Mouse (Mus musculus): ENCODE measurements at regions not wholly inside any gene's neighbourhood (a gene's known extent, or its start where the extent isn't known, plus 50 kb on each side); places are given as distances from the start of the nearest gene placed in this dataset.

DNA sequence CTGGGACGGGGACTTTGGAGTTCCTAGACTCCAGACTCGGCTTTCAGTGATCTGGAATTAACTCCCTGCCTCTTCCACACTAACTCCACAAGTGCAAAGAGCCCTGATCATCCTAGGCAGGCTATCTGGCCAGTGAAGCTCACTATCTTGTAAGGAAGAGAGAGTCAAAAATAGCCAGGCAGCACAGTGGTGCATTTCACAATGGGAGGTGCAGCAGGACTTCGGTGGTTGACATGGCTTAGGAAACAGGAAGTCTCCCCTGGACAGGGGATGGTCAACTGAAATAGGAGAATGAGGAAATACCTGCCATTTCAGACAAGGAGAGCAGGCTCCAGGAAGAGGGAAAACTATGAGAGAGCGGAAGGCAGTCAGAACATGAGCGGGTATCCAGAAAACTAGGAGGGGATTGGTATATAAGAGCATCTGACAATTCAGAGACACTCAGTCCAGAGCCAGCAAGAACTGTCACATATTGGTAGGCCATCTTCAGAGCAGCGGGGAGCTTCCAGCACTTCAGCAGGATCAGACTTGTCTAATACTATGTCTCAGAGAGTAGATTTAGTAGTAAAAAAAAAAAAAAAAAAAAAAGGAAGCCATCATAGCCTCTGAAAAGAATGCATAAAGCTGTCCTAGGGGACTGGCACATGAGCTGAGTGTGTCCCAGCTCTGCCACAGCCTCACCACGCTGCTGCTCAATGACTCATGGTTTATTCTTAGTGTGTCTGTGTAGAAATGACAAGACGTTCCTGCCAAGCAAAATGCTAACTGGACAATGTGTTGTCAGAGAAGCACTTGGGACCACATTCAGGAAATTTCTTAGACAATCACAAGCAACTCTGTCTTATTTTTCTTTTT is 184.5 kb upstream of the Cpeb2 start:
- DNase-seq (ENCODE audit: low read depth), result no peak

DNA sequence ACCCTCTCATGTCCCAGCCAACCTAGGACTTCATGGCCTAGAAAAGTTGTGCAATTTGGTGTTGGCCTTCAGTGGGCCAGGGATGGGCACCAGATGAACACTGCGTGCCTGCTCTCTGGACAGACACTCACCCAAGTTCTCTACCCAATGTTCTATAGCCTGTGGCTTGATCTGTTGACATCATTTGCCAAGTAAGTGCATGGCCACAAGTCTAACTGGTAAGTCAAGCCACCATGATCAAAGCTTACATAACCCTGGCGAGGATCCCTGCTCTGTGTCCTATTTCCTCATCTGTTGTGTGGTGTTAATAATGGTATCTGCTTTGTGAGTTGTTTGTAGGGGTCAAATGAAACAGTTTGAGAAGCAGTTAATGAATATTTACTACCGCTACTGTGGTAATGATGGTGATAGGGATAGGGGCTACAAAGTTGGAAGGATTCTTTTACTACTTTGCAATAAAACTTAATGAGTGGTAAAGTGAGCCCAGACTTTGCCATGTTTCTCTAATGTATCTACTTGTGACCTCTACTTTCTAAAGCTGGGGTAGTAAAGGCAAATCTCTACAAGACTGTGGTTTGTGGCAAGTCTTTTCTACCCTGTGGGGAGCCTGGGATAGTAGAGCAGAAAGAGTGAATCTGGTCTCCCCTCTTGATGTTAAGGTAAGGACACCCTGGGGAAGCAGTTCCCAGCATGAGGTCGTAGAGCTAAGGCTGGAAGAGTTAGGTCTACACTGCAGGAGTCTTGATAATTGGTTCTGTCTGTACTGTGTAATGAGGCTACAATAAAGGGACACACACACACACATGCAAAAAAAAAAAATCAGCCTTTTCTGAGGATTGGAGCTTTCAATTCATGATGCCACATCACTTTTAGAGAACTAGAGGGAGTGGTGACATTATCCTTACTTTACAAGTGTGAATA is 183.3 kb upstream of the Cpeb2 start:
- no peak for DNase-seq (ENCODE audit: low read depth)

DNA sequence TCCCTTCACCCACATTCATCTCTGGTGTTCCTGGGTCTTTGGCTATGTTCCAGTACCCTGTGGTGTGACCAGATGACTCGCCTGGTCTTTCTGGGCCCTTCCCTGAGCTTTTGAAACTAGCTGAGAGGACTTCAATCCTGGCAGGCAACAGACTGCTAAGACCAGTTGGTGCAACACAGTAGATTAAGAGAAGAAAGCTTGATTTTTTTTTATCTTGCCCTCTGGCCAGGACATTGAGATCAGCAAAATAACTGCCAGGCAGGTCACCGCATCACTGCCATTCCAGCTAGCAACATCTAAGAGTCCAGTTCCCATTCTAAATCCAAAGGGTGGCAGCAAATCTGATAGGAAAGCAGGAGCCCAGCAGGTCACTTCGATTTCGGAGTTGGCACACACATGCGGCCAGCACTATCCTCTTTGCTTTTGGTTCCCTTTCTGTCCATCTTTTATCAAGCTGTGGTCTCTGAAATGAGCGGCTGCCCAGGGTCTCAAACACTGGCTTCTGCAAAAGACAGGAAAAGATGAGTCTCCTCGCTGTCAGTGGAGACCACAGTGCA is 181.9 kb upstream of the Cpeb2 start:
- no peak for DNase-seq (ENCODE audit: low read depth)

DNA sequence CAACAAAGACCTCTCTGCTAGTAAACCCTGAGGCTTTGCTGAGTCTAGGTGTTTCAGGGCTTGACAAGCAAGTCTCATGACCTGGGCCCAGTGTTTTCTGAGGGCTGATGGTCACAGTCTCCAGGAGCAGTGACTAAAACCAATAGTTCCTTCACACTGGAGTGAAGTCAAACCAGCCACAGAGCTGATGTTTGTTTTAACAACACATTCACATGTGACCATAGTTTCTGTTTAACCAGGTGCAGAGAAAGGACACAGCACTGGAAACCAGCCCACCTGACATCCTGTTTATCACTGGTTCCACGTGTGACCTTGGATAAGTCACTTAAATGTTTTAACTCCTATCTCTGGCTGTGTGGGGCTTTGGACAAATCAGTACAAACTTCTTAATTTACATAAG is 180.3 kb upstream of the Cpeb2 start:
- DNase-seq (ENCODE audit: low read depth), result no peak

DNA sequence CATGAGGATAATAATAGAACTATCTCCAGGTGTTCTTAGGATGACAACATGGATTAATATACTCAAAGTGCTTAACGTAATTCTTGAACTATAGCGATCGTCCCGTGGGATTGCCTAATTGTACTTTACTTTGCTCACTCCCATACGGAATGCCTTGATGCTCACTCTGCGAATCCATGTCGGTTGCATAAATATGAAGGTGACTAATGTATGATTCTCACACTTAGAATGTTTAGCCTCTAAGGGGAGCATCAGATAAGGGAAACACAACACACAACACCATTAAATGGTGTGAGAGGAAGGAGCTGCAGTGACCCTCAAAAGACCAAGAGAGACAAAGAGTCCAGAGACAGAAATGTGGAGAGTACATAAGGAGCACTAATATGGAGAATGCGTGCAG is 178.4 kb upstream of the Cpeb2 start:
- DNase-seq (ENCODE audit: low read depth), result no peak

- no peak for DNase-seq (ENCODE audit: low read depth)
Measured at GRCm38 (mm10) chr5:43055111-43055710, 177.8 kb upstream of the Cpeb2 start.

DNA sequence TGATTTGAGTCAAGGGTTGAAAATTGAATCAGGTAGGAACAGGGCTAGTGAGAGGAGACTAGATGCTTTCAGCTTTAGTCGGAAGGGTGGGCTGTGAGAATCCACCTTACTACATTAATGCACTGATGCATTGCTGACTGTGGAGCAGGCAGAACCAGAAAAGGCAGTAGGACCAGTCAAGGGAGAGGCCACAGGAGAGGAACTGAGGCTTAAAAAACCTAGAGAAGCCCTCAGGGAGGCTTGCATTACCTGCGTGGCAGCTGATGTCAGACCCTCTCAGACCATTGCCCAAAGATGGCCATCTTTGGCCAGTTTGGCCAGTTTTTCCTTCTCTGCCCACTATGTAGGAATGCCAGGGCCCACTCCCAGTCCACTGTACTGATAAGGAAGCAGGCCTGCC is 176.5 kb upstream of the Cpeb2 start:
- no peak for DNase-seq (ENCODE audit: low read depth)

DNA sequence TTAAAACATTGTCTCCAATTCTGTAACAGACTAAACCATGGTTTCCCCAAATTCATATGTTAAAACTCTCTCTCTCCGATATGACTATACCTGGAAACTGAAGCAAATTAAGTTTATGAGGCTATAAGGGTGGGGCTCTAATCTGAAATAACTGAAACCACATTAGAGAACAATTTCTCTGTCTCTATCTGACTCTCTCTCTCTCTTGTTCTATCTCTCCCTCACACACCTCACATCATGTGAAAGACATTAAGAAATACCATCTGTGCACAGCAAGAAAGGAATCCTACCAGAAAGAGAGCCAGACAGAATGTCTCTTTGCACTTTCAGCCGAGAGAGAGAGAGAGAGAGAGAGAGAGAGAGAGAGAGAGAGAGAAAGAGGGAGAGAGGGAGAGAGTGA is 171.7 kb upstream of the Cpeb2 start:
- DNase-seq (ENCODE audit: low read depth), result no peak

GRCm38 (mm10) chr5:43061797-43062391 is 171.1 kb upstream of the Cpeb2 start:
- DNase-seq (ENCODE audit: low read depth), result no peak

DNA sequence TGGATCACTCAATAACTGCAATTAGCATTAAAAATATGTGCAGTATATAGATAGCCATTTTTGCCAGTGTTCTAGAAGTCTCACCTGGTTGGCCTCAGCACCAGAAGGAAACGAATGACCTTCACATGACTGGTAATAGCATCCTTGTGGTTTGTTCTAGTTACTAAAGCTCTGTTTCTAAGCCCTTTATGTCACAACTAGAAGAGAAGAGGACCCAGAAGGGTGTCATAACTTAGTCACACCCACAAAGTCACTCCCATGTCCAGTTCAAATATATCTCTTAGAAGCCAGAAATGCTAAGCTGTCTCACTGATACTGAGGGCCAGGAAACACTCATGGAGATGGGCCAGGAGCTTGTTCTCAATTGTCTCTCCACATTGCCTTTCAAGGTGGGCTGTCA is 170.5 kb upstream of the Cpeb2 start:
- no peak for DNase-seq (ENCODE audit: low read depth)

GRCm38 (mm10) chr5:43063386-43063785 is 169.6 kb upstream of the Cpeb2 start:
- DNase-seq (ENCODE audit: low read depth), result no peak

- DNase-seq (ENCODE audit: low read depth), result no peak
Measured at GRCm38 (mm10) chr5:43071541-43071940, 161.4 kb upstream of the Cpeb2 start.

DNA sequence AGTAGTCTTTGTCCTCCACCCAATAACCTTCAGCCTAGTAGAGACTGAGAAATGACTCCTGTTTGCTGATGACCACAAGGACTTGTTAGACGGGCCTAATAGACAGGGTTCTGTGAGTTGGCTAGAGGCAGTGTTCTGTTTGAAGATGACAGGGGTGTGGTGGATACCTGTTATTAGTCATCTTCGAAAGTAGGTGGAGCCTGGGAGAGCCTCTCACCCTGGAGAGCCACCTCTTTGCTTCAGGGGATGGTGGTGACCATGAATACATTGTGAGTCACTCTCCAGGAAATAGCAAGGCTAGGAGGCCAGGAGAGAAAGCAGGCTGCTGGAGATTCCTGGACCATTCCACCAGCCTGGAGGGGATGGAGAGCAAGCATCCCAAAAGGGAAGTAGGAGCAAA is 160.6 kb upstream of the Cpeb2 start:
- no peak for DNase-seq (ENCODE audit: low read depth)

DNA sequence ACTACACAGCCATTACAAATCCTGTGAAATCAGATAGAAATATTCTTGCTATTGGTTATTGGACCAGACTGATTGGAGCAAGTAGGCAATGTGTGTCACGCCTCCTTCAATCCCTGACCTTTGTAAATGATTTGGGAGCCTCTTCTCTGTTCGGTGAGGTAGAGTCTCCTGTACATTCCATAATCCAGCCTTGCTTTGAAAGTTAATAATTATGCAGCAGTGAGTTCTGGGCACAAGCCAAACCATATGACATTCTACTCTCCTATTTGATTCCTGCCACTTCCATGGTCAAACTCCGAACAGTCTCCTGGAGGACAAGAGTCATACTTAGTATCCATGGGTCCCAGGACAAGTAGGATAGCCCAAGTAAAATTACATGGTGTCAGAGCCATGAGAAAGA is 158.4 kb upstream of the Cpeb2 start:
- DNase-seq (ENCODE audit: low read depth), result no peak

DNA sequence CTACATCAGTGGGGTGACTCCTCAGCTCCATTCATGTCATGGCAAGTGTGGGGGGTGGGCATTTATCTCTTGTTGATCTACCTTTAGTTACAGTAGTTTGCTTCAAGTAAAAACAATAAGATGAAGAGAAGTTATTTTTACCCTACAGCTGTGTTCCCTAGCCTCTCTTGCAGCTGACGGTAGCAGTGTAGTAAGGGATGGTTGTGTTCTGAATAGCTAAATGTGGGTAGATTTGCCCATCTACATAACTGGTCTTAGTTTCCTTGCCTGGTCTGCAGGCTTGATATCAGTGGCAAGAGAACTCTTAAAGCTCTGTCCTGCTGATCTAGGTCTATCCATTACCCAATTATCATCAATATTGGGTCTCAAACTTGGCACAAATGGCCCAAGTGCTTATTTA is 152.7 kb upstream of the Cpeb2 start:
- DNase-seq (ENCODE audit: low read depth), result no peak

DNA sequence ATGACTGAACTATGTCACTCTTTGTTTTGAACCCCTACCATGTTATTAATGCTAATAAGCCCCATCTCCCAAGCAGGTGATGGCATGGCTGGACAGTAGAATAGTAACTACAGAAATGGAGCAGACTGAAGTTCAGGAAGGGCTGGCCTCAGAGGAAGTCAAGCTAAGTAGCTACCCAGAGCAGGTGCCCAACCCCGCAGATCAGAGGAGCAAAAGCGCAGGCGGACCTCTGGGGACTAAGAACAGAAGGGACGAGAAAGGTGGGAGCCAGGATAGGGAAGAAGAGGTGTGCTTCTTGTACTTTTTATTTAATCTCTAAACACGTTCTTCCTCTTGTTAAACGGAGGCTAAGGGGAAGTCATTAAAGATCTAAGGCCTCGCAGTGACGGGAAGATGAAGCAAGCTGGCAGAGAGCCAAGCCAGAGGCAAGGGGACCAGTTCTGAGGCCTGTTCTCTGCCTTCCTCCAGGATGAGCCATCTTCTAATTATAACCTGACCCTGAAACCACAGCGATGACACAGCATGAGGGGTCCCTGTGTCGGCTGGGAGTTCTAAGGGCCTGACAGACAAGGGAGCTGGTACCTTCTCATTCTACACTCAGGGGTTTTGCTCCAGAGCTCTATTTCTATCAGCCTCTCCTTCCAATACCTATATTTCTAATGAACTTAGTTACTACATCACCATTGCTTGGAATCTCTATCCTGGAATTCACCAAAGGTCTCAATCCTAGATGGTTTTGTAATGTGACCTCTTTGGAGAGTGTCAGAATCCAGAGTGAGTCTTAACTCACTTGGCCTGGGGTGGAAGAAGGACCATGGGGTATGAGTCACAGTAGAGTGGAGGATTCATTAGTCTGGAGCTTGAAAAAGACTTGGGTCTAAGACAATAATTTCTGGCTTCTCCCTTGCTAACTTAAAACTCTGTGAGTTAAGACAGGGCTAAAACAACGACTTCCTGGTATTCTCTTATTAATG is 151.1 kb upstream of the Cpeb2 start:
- DNase-seq (ENCODE audit: low read depth), result no peak

GRCm38 (mm10) chr5:43087077-43087476 is 145.9 kb upstream of the Cpeb2 start:
- no peak for DNase-seq (ENCODE audit: low read depth)

DNA sequence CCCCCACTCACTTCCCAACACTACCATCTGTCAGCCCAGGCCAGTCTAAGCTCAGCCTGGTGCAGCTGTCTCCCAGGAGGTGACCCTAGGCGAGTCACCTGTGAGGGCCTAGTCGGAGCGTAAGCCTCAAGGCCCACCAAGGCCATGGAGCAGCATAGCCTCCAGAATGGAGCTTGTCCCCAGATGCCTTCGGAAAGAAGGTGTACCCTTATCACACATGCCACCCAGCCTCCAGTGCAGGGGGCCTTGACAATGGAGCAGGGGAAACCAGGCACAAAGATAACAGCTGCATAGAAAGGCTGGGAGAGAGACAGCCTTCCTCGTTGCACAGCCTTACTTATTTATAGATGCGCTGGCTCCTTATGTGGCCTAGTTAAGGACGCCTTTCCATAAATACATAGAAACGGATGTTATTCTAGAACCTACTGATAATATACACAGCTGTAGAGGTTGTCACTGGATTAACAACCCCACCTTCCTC is 145.0 kb upstream of the Cpeb2 start:
- DNase-seq (ENCODE audit: low read depth), result no peak

DNA sequence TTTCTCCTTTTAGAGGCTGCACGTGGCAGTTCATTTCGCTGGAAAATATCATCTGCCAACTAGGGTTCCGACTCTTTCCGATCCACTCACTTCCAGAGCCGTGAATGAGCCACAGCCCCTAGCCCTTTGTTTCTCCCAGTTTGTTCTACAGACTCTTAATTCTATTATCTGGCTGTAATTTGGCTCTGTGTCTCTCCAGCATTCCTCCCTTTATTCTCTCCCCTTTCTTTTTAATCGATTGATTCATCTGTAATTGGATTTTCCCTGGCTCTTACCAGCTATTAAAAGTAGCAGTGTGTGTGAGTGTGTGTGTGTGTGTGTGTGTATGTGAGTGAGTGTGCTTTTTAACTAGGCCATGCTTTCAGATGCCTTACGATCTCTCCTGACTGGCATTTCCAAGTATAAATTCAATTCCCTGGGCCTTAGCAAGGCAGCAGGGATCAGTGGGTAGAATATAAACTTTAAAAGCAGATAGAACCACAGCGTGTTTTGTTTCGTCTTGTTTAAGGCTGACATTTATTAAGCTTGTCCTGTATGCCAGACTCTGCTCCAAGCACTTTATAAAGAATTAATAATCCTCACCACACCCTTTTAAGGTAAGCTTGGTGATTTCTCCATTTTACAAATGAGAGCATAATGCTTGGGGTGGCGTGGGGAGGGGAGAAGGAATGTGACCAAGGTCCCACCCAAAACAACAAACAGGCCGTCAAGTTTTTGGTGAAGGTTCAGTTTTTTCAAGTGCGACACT is 144.1 kb upstream of the Cpeb2 start:
- no peak for DNase-seq (ENCODE audit: low read depth)

DNA sequence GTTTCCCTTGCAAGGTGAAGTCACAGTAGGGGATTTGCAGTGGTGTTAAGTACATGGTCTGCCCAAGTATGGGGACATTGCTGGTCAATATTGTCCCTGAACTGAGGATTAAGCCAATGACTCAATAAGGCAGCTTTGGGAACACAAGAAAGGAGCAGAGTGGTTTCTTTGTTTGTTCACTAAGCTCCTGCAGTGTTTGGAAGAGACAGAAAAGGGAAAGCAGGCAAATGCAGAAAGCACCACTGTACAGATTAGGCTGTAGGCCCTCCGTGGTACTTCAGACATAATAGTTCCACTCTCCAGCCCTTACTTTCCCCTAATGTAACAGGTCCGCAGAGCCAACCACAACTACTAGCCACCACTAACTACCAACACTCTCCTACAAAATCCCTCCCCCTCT is 143.5 kb upstream of the Cpeb2 start:
- no peak for DNase-seq (ENCODE audit: low read depth)

Measured in fibroblast of lung, adult 2 months (primary cell).